Mouse (Mus musculus): ENCODE results near the gene Slc5a5.
A peak's percentile ranks its signal among the peaks of the same experiment; 100 is the strongest.

Gene Slc5a5

GRCm38 (mm10) chr8:70856541-70857197, 35.9 kb downstream of the Slc5a5 start:
- DNase-seq (ENCODE audit: low spot score in 2 of 2) = peak; percentile 86 to 88

- DNase-seq (ENCODE audit: low spot score in 2 of 2) = no peak
Measured at GRCm38 (mm10) chr8:70856028-70856427, 36.5 kb downstream of the Slc5a5 start.

GRCm38 (mm10) chr8:70853863-70854262, 38.7 kb downstream of the Slc5a5 start:
- no peak for DNase-seq (ENCODE audit: low spot score in 2 of 2)

- no peak for DNase-seq (ENCODE audit: low spot score in 2 of 2)
Measured at GRCm38 (mm10) chr8:70852595-70853231, 39.8 kb downstream of the Slc5a5 start.

GRCm38 (mm10) chr8:70851837-70852236, 40.7 kb downstream of the Slc5a5 start:
- DNase-seq (ENCODE audit: low spot score in 2 of 2) = no peak

- DNase-seq (ENCODE audit: low spot score in 2 of 2) = no peak
Measured at GRCm38 (mm10) chr8:70850947-70851346, 41.6 kb downstream of the Slc5a5 start.

- no peak for DNase-seq (ENCODE audit: low spot score in 2 of 2)
Measured at GRCm38 (mm10) chr8:70850132-70850845, 42.3 kb downstream of the Slc5a5 start.

GRCm38 (mm10) chr8:70849333-70849990, 43.1 kb downstream of the Slc5a5 start:
- no peak for DNase-seq (ENCODE audit: low spot score in 2 of 2)

- DNase-seq (ENCODE audit: low spot score in 2 of 2) = no peak
Measured at GRCm38 (mm10) chr8:70846371-70847154, 46.0 kb downstream of the Slc5a5 start.

- no peak for DNase-seq (ENCODE audit: low spot score in 2 of 2)
Measured at GRCm38 (mm10) chr8:70845108-70845507, 47.4 kb downstream of the Slc5a5 start.

- peak; percentile 89 to 92 for DNase-seq (ENCODE audit: low spot score in 2 of 2)
Measured at GRCm38 (mm10) chr8:70844523-70844922, 48.0 kb downstream of the Slc5a5 start.

GRCm38 (mm10) chr8:70843941-70844340, 48.6 kb downstream of the Slc5a5 start:
- DNase-seq (ENCODE audit: low spot score in 2 of 2) = no peak

GRCm38 (mm10) chr8:70843214-70843773, 49.3 kb downstream of the Slc5a5 start:
- DNase-seq (ENCODE audit: low spot score in 2 of 2) = no peak

- no peak for DNase-seq (ENCODE audit: low spot score in 2 of 2)
Measured at GRCm38 (mm10) chr8:70842484-70842883, 50.1 kb downstream of the Slc5a5 start.

- DNase-seq (ENCODE audit: low spot score in 2 of 2) = peak; percentile 89 to 91
Measured at GRCm38 (mm10) chr8:70841147-70842072, 51.1 kb downstream of the Slc5a5 start.

- DNase-seq (ENCODE audit: low spot score in 2 of 2) = no peak
Measured at GRCm38 (mm10) chr8:70840590-70840989, 52.0 kb downstream of the Slc5a5 start.

GRCm38 (mm10) chr8:70839408-70840351, 52.9 kb downstream of the Slc5a5 start, which contains the start of gene Arrdc2:
Gene Arrdc2, minus strand, starts transcription at chr8:70839720.
- peak; percentile 99 to 100 for DNase-seq (ENCODE audit: low spot score in 2 of 2)

GRCm38 (mm10) chr8:70838654-70839407, 53.7 kb downstream of the Slc5a5 start:
- peak in 1 of 2 experiments; percentile 56 for DNase-seq (ENCODE audit: low spot score in 2 of 2)
